Mouse (Mus musculus) olfactory bulb, adult 2 months (tissue): ENCODE data around the gene Ada.
"Not testable (repeated sequence)": the region's sequence is repeated elsewhere in the genome, so short reads cannot be mapped to it uniquely, and the experiment has no call there.

ENCODE experiments used
- CTCF ChIP-seq: fragments of 200-500 bp; IDR thresholded peaks from 2 replicates; pipeline ENCODE4 v1.5.1; 2012; ENCODE audit warnings: low read depth, mild to moderate bottlenecking, low read length, moderate library complexity; ENCODE audit not compliant: insufficient read depth
- POLR2A ChIP-seq: fragments of 200-500 bp; IDR thresholded peaks from 2 replicates; pipeline ENCODE4 v1.6.1; 2012; ENCODE audit warnings: mild to moderate bottlenecking, low read depth, low read length, moderate library complexity; ENCODE audit not compliant: insufficient read depth

DNA sequence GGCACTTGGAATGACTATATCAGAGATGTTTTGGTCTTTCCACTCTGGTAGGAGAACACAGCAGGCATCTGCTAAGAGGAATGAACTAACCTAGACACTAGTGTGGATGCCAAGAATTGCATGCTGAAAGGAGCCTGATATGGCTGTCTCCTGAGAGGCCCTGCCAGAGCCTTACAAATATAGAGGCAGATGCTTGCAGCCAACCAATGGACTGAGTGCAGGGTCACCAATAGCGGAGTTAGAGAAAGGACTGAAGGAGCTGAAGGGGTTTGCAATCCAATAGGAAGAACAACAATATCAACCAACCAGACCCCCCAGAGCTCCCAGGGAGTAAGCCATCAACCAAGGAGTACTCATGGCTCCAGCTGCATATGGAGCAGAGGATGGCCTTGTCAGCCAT lies 61.7 kb downstream of the Ada start:
- not testable (repeated sequence) for TF ChIP-seq CTCF, POLR2A
